Mouse (Mus musculus): ENCODE measurements around the gene Ifitm3. TPM values are rescaled to one million over a fixed set of nuclear protein-coding genes. Genes with fewer than 3 reads are reported as not detected.
A peak's percentile ranks its signal among the peaks of the same experiment; 100 is the strongest.

The Ifitm3 gene
- total RNA-seq (2015) = 2,002 and 2,201 TPM in 2 replicates
- total RNA-seq (2017) = 715 and 839 TPM in 2 replicates

- no peak for ATAC-seq (ENCODE audit: poor library complexity, severe bottlenecking)
Observed at GRCm38 (mm10) chr7:141010593-141010992, at the start of gene Ifitm3. Gene Ifitm3, minus strand, starts transcription at chr7:141010770.

GRCm38 (mm10) chr7:141059929-141060328 is 49.4 kb upstream of the Ifitm3 start:
- no peak for ATAC-seq (ENCODE audit: poor library complexity, severe bottlenecking)

GRCm38 (mm10) chr7:141058601-141059341 is 48.2 kb upstream of the Ifitm3 start:
- ATAC-seq (ENCODE audit: poor library complexity, severe bottlenecking) = no peak

- ATAC-seq (ENCODE audit: poor library complexity, severe bottlenecking) = no peak
Observed at GRCm38 (mm10) chr7:141057541-141057940, 47.0 kb upstream of the Ifitm3 start.

- ATAC-seq (ENCODE audit: poor library complexity, severe bottlenecking) = peak; percentile 86
Observed at GRCm38 (mm10) chr7:141056976-141057375, 46.4 kb upstream of the Ifitm3 start.

GRCm38 (mm10) chr7:141055785-141056184 is 45.2 kb upstream of the Ifitm3 start:
- no peak for ATAC-seq (ENCODE audit: poor library complexity, severe bottlenecking)

- no peak for ATAC-seq (ENCODE audit: poor library complexity, severe bottlenecking)
Observed at GRCm38 (mm10) chr7:141052421-141052820, 41.9 kb upstream of the Ifitm3 start.

GRCm38 (mm10) chr7:141052016-141052415 is 41.4 kb upstream of the Ifitm3 start:
- ATAC-seq (ENCODE audit: poor library complexity, severe bottlenecking) = no peak

- no peak for ATAC-seq (ENCODE audit: poor library complexity, severe bottlenecking)
Observed at GRCm38 (mm10) chr7:141051060-141051685, 40.6 kb upstream of the Ifitm3 start.

GRCm38 (mm10) chr7:141049326-141049725 is 38.8 kb upstream of the Ifitm3 start:
- ATAC-seq (ENCODE audit: poor library complexity, severe bottlenecking) = no peak

- peak; percentile 95 for ATAC-seq (ENCODE audit: poor library complexity, severe bottlenecking)
Observed at GRCm38 (mm10) chr7:141048226-141049218, 38.0 kb upstream of the Ifitm3 start.

GRCm38 (mm10) chr7:141047581-141048225 is 37.1 kb upstream of the Ifitm3 start:
- ATAC-seq (ENCODE audit: poor library complexity, severe bottlenecking) = peak; percentile 45

GRCm38 (mm10) chr7:141046931-141047580 is 36.5 kb upstream of the Ifitm3 start:
- no peak for ATAC-seq (ENCODE audit: poor library complexity, severe bottlenecking)

GRCm38 (mm10) chr7:141042539-141042938 is 32.0 kb upstream of the Ifitm3 start:
- no peak for ATAC-seq (ENCODE audit: poor library complexity, severe bottlenecking)

- no peak for ATAC-seq (ENCODE audit: poor library complexity, severe bottlenecking)
Observed at GRCm38 (mm10) chr7:141041661-141042060, 31.1 kb upstream of the Ifitm3 start.

- no peak for ATAC-seq (ENCODE audit: poor library complexity, severe bottlenecking)
Observed at GRCm38 (mm10) chr7:141040867-141041606, 30.5 kb upstream of the Ifitm3 start.

- no peak for ATAC-seq (ENCODE audit: poor library complexity, severe bottlenecking)
Observed at GRCm38 (mm10) chr7:141039386-141040107, 29.0 kb upstream of the Ifitm3 start.

GRCm38 (mm10) chr7:141038090-141039032 is 27.8 kb upstream of the Ifitm3 start:
- peak; percentile 49 for ATAC-seq (ENCODE audit: poor library complexity, severe bottlenecking)

Measured in megakaryocyte, adult 5-6 weeks (primary cell).